Mouse (Mus musculus) lung, postnatal 0 days (tissue): ENCODE results near the gene Prkch.

Source experiments
- CTCF ChIP-seq: IDR thresholded peaks from 2 replicates; pipeline ENCODE4 v1.5.1; 2016; ENCODE audit warnings: antibody characterized with exemption, mild to moderate bottlenecking
- EP300 ChIP-seq: IDR thresholded peaks from 2 replicates; pipeline ENCODE4 v1.6.1; 2016; ENCODE audit warnings: antibody characterized with exemption, mild to moderate bottlenecking, control low read depth

DNA sequence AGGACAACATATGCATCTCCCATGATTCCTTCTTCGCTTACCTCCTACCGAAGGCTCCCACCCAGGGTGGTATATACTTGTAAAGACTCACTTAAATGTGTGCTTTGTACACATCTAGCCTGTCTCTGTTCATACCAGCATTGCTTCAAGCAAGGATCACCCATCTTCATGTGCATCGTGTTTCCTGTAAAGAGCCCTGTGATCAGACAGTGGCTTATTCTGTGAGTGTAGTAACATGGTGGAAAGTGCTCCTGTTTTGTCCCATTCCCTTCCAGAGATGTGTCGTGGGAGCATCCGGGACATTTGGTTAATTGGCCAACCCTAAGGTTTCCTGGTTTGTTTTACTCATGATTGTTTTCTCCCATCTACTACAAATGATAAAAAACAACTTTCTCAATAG is 101.9 kb downstream of the Prkch start:
- TF ChIP-seq CTCF, result no peak
- TF ChIP-seq EP300, result no peak
